In the genomic region with DNA sequence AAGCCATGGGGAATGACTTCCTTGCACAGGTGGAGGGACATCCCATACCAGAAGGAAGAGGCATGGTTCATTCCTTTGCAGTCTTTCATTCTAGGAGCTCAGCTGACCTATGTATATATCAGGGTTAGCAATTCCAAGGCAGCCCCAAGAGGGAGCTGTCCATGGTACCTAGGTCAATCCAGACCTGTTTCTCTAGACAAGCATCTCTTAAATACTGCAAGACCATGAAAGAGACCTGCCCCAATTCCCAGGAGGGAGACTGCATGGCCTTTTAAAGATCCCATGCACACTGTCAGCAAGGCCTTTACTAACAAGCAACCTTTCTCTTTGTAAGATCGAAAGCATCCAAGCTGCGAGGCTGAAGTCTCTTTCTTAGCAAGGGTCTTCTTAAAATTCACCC, we compare ENCODE assay signal across 8 mouse cellular contexts.
DNase-seq lines count a peak whose midpoint lies in the region; ATAC-seq and TF ChIP-seq lines count a peak whose summit lies in the region.
"Had no signal": no experiment of that assay in that cellular context is flagged by ENCODE, and none has a peak within 500 bp of the region (broad histone marks: within the 10 kb centered on the region; RNA-seq: fewer than 3 reads in every experiment).

No protein-coding gene starts in this region.

- peak; percentile 18 for DNase-seq in liver, adult 2 months (ENCODE audit: extremely low read depth, low read depth, low spot score)
- no peak for DNase-seq in liver, embryonic 11.5 days (ENCODE audit: low spot score)
- peak; percentile 76 for DNase-seq in adrenal gland, postnatal 10 days
- DNase-seq in ovary, postnatal 36 days (ENCODE audit: low spot score): peak; percentile 15
- DNase-seq in right cerebral cortex, postnatal 14 days: no peak
- no peak for DNase-seq in spleen, postnatal 14 days (ENCODE audit: low spot score in 2 of 2)

- no peaks in the 10 kb centered on the region for H3K79me2 ChIP-seq in liver, adult 2 months (ENCODE audit: control insufficient read depth, insufficient read depth, low read length)

- H3K36me3 ChIP-seq in liver, adult 2 months (ENCODE audit: control insufficient read depth, insufficient read depth, low read length): no peaks in the 10 kb centered on the region
- no peaks in the 10 kb centered on the region for H3K36me3 ChIP-seq in liver, embryonic 11.5 days (ENCODE audit: control insufficient read depth, insufficient read depth, low read length)
- H3K36me3 ChIP-seq: midbrain, embryonic 12.5 days had no signal

- TF ChIP-seq CTCF in liver, adult 2 months (IDR thresholded peaks at IDR 0.05; ENCODE audit: low read depth, low read length): no peak

- H3K4me3 ChIP-seq in liver, adult 2 months (ENCODE audit: insufficient read depth, low read depth, low read length): no peak overlapping the region
- no peak overlapping the region for H3K4me3 ChIP-seq in liver, embryonic 11.5 days (ENCODE audit: low read depth, low read length)
- H3K4me3 ChIP-seq: midbrain, embryonic 12.5 days had no signal

- no peak overlapping the region for H3K4me2 ChIP-seq in liver, embryonic 11.5 days
- H3K4me2 ChIP-seq: midbrain, embryonic 12.5 days had no signal

- no peaks in the 10 kb centered on the region for H3K4me1 ChIP-seq in liver, adult 2 months (ENCODE audit: control insufficient read depth, insufficient read depth, low read length)
- no peaks in the 10 kb centered on the region for H3K4me1 ChIP-seq in liver, embryonic 11.5 days (replicated peaks; ENCODE audit: control insufficient read depth, insufficient read depth, low read length)

- no peaks in the 10 kb centered on the region for H3K9me3 ChIP-seq in liver, embryonic 11.5 days (ENCODE audit: control insufficient read depth, low read length)
- H3K9me3 ChIP-seq: midbrain, embryonic 12.5 days had no signal

- no peaks in the 10 kb centered on the region for H3K27me3 ChIP-seq in liver, adult 2 months (ENCODE audit: control insufficient read depth, insufficient read depth, low read length)
- H3K27me3 ChIP-seq in liver, embryonic 11.5 days (replicated peaks; ENCODE audit: control insufficient read depth, insufficient read depth, low read length): no peaks in the 10 kb centered on the region
- H3K27me3 ChIP-seq: midbrain, embryonic 12.5 days had no signal

- no peak overlapping the region for H3K9ac ChIP-seq in liver, adult 2 months (ENCODE audit: low read depth, low read length)
- H3K9ac ChIP-seq in liver, embryonic 11.5 days (ENCODE audit: low read depth, low read length): no peak overlapping the region
- H3K9ac ChIP-seq: midbrain, embryonic 12.5 days had no signal

- no peak for ATAC-seq in liver, embryonic 11.5 days (replicated peaks; ENCODE audit: low FRiP score)
- ATAC-seq in hematopoietic stem cell, adult 5-6 weeks (replicated peaks in 1 of 2; ENCODE audit: insufficient read depth in 1 of 2, low FRiP score in 2 of 2, low TSS enrichment in 1 of 2, low read depth in 1 of 2, poor library complexity in 2 of 2, severe bottlenecking in 2 of 2): peak; percentile 45 to 55; a peak in 1 of 4 replicates

- H3K27ac ChIP-seq in liver, adult 2 months (replicated peaks; ENCODE audit: insufficient read depth, low read depth, low read length): no peak overlapping the region
- H3K27ac ChIP-seq in liver, embryonic 11.5 days (ENCODE audit: low read depth, low read length): no peak overlapping the region
- H3K27ac ChIP-seq: midbrain, embryonic 12.5 days had no signal

- no peak for TF ChIP-seq POLR2A in liver, adult 2 months (IDR thresholded peaks at IDR 0.05; ENCODE audit: extremely low read depth, insufficient read depth, low read length)

- WGBS in liver, adult 2 months: 93% methylated on average over 2 of the region's 2 CpGs
- WGBS in liver, embryonic 11.5 days: 67% methylated on average over 2 of the region's 2 CpGs

Comparison
In these comparisons a context has a peak if more than half of its experiments do, and no peak if none do; other contexts are left out.
1. DNase-seq: peak in liver, adult 2 months (single experiment), adrenal gland, postnatal 10 days (single experiment) and ovary, postnatal 36 days (single experiment); none in liver, embryonic 11.5 days (single experiment), right cerebral cortex, postnatal 14 days (single experiment) and spleen, postnatal 14 days (0 of 2).